Mouse (Mus musculus) CD4-positive naive resting alpha-beta T cell, adult 76 days (primary cell): ENCODE results near the gene Etaa1. TPM values are rescaled to one million over a fixed set of nuclear protein-coding genes. Genes with fewer than 3 reads are reported as not detected.

Experiments
- total RNA-seq: library from RNA; stranded (reverse); gene quantifications from one replicate; pipeline ENCODE4 v1.2.4, GENCODE M21; 2023

Etaa1 gene
- total RNA-seq, result 17.5 TPM

DNA sequence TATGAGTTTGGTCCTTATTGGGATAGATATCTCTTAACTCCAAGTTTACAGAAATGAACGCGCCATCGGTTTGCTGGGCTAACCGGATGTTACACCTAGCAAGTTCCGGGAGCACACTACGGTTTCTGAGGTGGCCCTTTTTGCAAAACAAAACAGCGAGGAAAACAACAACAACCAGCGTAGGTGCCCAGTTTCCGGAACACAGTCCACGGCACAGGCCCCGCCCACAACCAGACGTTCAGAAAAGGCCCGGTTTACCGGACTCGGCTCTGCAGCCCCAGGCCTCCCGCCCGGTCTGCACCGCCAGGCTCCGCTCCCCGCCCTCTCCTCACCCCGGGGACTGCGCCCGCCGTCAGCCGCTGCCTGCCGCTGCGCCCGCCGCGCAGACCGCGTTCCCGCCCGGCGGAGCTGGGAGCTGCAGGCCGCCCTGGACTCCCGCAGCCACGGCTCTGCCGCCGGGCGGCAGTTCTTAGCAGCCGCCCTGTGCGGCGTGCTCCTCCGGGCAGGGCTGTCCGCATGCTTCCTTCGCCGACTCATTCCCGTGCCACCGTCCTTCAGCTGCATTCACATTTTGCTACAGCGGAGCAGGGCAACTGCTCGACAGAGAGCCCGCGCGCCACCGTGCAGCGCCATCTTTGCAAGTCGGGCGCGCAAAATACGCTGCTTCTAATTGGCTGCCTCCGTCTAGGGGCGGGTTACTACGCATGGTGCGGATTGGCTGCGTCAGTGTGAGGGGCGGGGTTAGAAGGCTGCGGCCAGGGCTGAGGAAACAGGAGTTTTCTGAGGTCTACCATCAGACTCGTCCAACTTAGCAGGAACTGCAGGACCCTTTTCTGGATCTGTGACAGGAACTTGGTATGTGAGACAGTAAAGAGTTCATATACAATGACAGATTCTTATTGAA, at the start of gene Etaa1:
Gene Etaa1, minus strand, starts transcription at position 645 of the 904 bp plus-strand sequence.

